Mouse (Mus musculus) natural killer cell, adult 2 months (primary cell): ENCODE results near the gene Gm17019.
"Not testable (repeated sequence)": the region's sequence is repeated elsewhere in the genome, so short reads cannot be mapped to it uniquely, and the experiment has no call there.

ENCODE experiments used
- DNase-seq, 2 experiments: peaks; one replicate each; pipeline ENCODE4 v3.0.0; 2022; ENCODE audit warnings: low spot score in 2 of 2

Gene Gm17019

DNA sequence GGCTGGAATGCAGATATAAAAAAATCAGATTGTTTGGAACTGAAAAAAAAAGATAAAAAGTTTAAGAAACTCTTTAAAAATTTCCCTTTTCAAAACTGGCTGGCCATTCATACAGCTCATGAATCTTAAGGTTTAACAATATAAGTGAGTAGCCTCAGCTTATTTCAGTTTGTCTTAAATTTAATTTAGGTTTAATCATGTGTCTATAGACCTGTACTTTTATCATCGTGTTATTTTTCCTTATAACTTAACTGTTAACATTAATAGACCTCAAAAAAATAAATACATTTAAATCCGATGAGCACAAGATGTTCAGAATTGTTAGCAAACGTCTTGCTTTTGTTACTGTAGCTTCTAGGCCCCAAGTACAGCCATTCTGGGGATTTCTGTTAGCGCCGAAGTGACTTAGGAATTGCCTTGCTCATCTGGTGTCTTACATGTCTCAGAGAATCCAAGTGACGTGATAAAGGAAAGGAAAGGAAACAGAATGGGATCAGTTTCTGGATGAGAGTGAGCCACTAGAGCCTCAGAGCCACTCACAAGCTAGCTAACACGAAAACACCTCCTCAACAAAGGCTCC is 36.0 kb downstream of the Gm17019 start:
- not testable (repeated sequence) for DNase-seq

DNA sequence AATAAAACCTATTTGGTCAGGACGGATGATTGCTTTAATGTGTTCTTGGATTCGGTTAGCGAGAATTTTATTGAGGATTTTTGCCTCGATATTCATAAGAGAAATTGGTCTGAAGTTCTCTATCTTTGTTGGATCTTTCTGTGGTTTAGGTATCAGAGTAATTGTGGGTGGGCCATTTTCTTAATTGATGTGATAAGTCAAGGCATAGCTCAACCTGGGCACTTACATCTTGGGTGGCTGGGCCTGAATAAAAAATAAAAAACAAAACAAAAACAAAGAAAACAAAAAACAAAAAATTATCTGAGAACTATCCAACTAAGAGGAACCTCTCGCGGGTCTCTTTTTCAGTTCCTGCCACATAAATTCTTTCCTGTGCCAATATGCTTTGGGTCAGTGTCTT is 38.7 kb downstream of the Gm17019 start:
- not testable (repeated sequence) for DNase-seq

DNA sequence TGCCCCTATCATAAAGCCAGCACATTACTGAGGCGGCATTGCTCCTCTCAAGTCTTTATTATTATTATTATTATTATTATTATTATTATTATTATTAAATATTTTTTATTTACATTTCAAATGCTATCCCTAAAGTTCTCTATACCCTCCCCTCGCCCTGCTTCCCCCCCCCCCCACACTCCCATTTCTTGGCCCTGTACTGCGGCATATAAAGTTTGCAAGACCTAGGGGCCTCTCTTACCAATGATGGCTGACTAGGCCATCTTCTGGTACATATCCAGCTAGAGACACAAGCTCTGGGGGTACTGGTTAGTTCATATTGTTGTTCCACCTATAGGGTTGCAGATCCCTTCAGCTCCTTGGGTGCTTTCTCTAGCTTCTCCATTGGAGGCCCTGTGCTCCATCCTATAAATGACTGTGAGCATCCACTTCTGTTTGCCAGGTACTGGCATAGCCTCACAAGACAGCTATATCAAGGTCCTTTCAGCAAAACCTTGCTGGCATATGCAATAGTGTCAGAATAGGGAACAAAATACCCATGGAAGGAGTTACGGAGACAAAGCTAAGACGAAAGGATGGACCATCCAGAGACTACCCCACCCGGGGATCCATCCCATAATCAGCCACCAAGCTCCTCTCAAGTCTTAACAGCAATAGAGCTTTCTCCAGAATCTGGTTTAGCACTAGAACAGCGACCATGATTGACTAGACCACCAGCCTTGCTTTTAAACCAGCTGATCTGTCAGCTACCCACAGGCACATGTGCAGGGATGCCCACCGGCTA is 42.2 kb downstream of the Gm17019 start:
- not testable (repeated sequence) for DNase-seq

DNA sequence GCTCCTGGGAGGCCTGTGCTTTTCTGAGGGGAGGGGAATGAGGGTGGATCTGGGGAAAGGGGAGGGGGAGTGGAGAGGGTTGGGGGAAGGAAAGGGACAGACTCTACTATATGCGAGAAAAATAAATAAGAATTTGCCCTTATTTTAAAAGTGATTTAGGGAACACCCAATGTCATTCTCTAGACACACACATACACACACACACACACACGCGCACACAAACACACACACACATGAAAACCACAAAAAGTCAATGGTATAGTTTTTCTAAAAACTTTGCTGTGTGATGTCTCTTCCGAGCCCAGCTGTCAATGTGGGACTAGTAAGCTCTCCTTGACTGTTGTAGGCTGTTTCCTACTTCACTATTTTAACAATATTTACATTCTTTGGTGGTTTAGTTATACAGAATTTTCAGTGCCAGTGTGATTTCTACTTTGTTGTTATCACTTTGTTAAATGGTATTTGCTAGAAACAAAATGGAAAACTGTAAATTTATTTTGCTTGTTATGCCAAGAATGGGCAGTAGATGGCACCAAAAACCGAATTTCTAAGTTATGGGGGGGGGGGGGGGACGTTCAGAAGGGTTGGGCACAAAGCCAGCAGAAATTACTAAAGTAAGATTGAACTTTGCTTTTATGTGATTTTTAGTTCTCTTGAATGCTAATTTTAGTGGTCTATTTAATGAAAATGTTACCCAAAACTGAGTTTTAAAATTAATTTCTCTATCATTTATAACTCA is 46.0 kb downstream of the Gm17019 start:
- not testable (repeated sequence) for DNase-seq
